Mouse (Mus musculus) olfactory bulb, adult 2 months (tissue): ENCODE data around the gene Rita1.

Source experiments
- CTCF ChIP-seq: fragments of 200-500 bp; IDR thresholded peaks from 2 replicates; pipeline ENCODE4 v1.5.1; 2012; ENCODE audit warnings: low read depth, mild to moderate bottlenecking, low read length, moderate library complexity; ENCODE audit not compliant: insufficient read depth
- POLR2A ChIP-seq: fragments of 200-500 bp; IDR thresholded peaks from 2 replicates; pipeline ENCODE4 v1.6.1; 2012; ENCODE audit warnings: mild to moderate bottlenecking, low read depth, low read length, moderate library complexity; ENCODE audit not compliant: insufficient read depth

GRCm38 (mm10) chr5:120579211-120579897, 33.0 kb downstream of the Rita1 start:
- TF ChIP-seq CTCF (no peak), POLR2A (no peak)
